Mouse (Mus musculus) C2C12 (cell line): ENCODE results near the gene Foxc2.

ENCODE experiments used
- CEBPB ChIP-seq: IDR thresholded peaks from one replicate; pipeline ENCODE4 v1.6.1; 2011; ENCODE audit warnings: low read depth, mild to moderate bottlenecking, control low read depth, moderate library complexity
- CTCF ChIP-seq: IDR thresholded peaks from one replicate; pipeline ENCODE4 v1.5.1; 2011; ENCODE audit not compliant: control insufficient read depth, insufficient read depth, insufficient read length
- FOSL1 ChIP-seq: IDR thresholded peaks from one replicate; pipeline ENCODE4 v1.8.0; 2011; ENCODE audit warnings: mild to moderate bottlenecking, low read length; ENCODE audit not compliant: poor library complexity, insufficient read depth, severe bottlenecking
- MAX ChIP-seq: IDR thresholded peaks from one replicate; pipeline ENCODE4 v1.6.1; 2011; ENCODE audit warnings: mild to moderate bottlenecking, control low read depth
- MYOD1 ChIP-seq: IDR thresholded peaks from one replicate; pipeline ENCODE4 v1.6.1; 2011; ENCODE audit warnings: low read depth; ENCODE audit not compliant: control insufficient read depth, insufficient read length
- MYOG ChIP-seq: IDR thresholded peaks from one replicate; pipeline ENCODE4 v1.6.1; 2011; ENCODE audit not compliant: control insufficient read depth, insufficient read length; ENCODE audit errors: extremely low read depth
- USF1 ChIP-seq: IDR thresholded peaks from one replicate; pipeline ENCODE4 v1.6.1; 2011; ENCODE audit warnings: low read depth, mild to moderate bottlenecking, control low read depth, moderate library complexity

GRCm38 (mm10) chr8:121126191-121126590, 10.2 kb downstream of the Foxc2 start:
- TF ChIP-seq CTCF (no peak), MYOG (no peak), CEBPB (no peak), MAX (no peak), MYOD1 (no peak), USF1 (no peak), FOSL1 (no peak)
